Mouse (Mus musculus): ENCODE measurements around the gene Lrrc1. TPM values are rescaled to one million over a fixed set of nuclear protein-coding genes. Genes with fewer than 3 reads are reported as not detected.

The Lrrc1 gene
- polyA plus RNA-seq, 1 experiment from 2014 or later: 9.4 TPM

GRCm38 (mm10) chr9:77408053-77408603 is 136.5 kb downstream of the Lrrc1 start:
- H3K9ac ChIP-seq (replicated peaks): no peak overlapping the region
- ATAC-seq (replicated peaks): no peak
- H3K27me3 ChIP-seq: no peaks in the 10 kb centered on the region
- H3K4me3 ChIP-seq: no peak overlapping the region
- 35% methylated on average over 6 of the region's 6 CpGs for WGBS
- no peaks in the 10 kb centered on the region for H3K9me3 ChIP-seq
- no peak overlapping the region for H3K27ac ChIP-seq (replicated peaks)
- H3K4me1 ChIP-seq: no peaks in the 10 kb centered on the region
- no peak overlapping the region for H3K4me2 ChIP-seq (replicated peaks)
- no peaks in the 10 kb centered on the region for H3K36me3 ChIP-seq

GRCm38 (mm10) chr9:77406906-77407305 is 137.8 kb downstream of the Lrrc1 start:
- Histone ChIP-seq H3K27ac (replicated peaks) (no peak overlapping the region), H3K4me2 (replicated peaks) (no peak overlapping the region), H3K9ac (replicated peaks) (no peak overlapping the region), H3K27me3 (no peaks in the 10 kb centered on the region), H3K36me3 (no peaks in the 10 kb centered on the region), H3K4me1 (no peaks in the 10 kb centered on the region), H3K9me3 (no peaks in the 10 kb centered on the region), H3K4me3 (no peak overlapping the region)
- no peak for ATAC-seq (replicated peaks)
- WGBS: 59% methylated on average over 7 of the region's 7 CpGs

GRCm38 (mm10) chr9:77404458-77404857 is 140.2 kb downstream of the Lrrc1 start:
- Histone ChIP-seq H3K4me1 (no peaks in the 10 kb centered on the region), H3K36me3 (no peaks in the 10 kb centered on the region), H3K4me2 (replicated peaks) (no peak overlapping the region), H3K9me3 (no peaks in the 10 kb centered on the region), H3K4me3 (no peak overlapping the region), H3K27me3 (no peaks in the 10 kb centered on the region), H3K9ac (replicated peaks) (no peak overlapping the region), H3K27ac (replicated peaks) (no peak overlapping the region)
- no peak for ATAC-seq (replicated peaks)
- 80% methylated on average over 4 of the region's 4 CpGs for WGBS

GRCm38 (mm10) chr9:77403961-77404360 is 140.7 kb downstream of the Lrrc1 start:
- H3K4me2 ChIP-seq (replicated peaks): no peak overlapping the region
- H3K4me1 ChIP-seq: no peaks in the 10 kb centered on the region
- H3K27me3 ChIP-seq: no peaks in the 10 kb centered on the region
- no peaks in the 10 kb centered on the region for H3K36me3 ChIP-seq
- H3K27ac ChIP-seq (replicated peaks): no peak overlapping the region
- WGBS: 91% methylated on average over 6 of the region's 6 CpGs
- H3K9ac ChIP-seq (replicated peaks): no peak overlapping the region
- ATAC-seq (replicated peaks): no peak
- no peaks in the 10 kb centered on the region for H3K9me3 ChIP-seq
- no peak overlapping the region for H3K4me3 ChIP-seq

GRCm38 (mm10) chr9:77402971-77403370 is 141.7 kb downstream of the Lrrc1 start:
- Histone ChIP-seq H3K4me3 (no peak overlapping the region), H3K36me3 (no peaks in the 10 kb centered on the region), H3K9ac (replicated peaks) (no peak overlapping the region), H3K4me1 (no peaks in the 10 kb centered on the region), H3K4me2 (replicated peaks) (no peak overlapping the region), H3K9me3 (no peaks in the 10 kb centered on the region), H3K27me3 (no peaks in the 10 kb centered on the region), H3K27ac (replicated peaks) (no peak overlapping the region)
- 86% methylated on average over 1 of the region's 1 CpGs for WGBS
- no peak for ATAC-seq (replicated peaks)

- Histone ChIP-seq H3K27ac (replicated peaks) (no peak overlapping the region), H3K4me1 (no peaks in the 10 kb centered on the region), H3K27me3 (no peaks in the 10 kb centered on the region), H3K9me3 (no peaks in the 10 kb centered on the region), H3K9ac (replicated peaks) (no peak overlapping the region), H3K36me3 (no peaks in the 10 kb centered on the region), H3K4me2 (replicated peaks) (no peak overlapping the region), H3K4me3 (no peak overlapping the region)
- no peak for ATAC-seq (replicated peaks)
- WGBS: 95% methylated on average over 5 of the region's 5 CpGs
Measured at GRCm38 (mm10) chr9:77399801-77400200, 144.9 kb downstream of the Lrrc1 start.

- no peaks in the 10 kb centered on the region for H3K4me1 ChIP-seq
- H3K27me3 ChIP-seq: no peaks in the 10 kb centered on the region
- no peaks in the 10 kb centered on the region for H3K9me3 ChIP-seq
- H3K27ac ChIP-seq (replicated peaks): no peak overlapping the region
- no peak overlapping the region for H3K4me3 ChIP-seq
- no peak for ATAC-seq (replicated peaks)
- WGBS: 31% methylated on average over 13 of the region's 13 CpGs
- H3K9ac ChIP-seq (replicated peaks): no peak overlapping the region
- H3K36me3 ChIP-seq: no peaks in the 10 kb centered on the region
- H3K4me2 ChIP-seq (replicated peaks): no peak overlapping the region
Measured at GRCm38 (mm10) chr9:77398856-77399631, 145.6 kb downstream of the Lrrc1 start.

GRCm38 (mm10) chr9:77397027-77397426 is 147.6 kb downstream of the Lrrc1 start:
- H3K9me3 ChIP-seq: no peaks in the 10 kb centered on the region
- no peaks in the 10 kb centered on the region for H3K27me3 ChIP-seq
- H3K4me3 ChIP-seq: no peak overlapping the region
- ATAC-seq (replicated peaks): no peak
- WGBS: 78% methylated on average over 4 of the region's 4 CpGs
- no peak overlapping the region for H3K4me2 ChIP-seq (replicated peaks)
- no peak overlapping the region for H3K9ac ChIP-seq (replicated peaks)
- H3K27ac ChIP-seq (replicated peaks): no peak overlapping the region
- no peaks in the 10 kb centered on the region for H3K4me1 ChIP-seq
- no peaks in the 10 kb centered on the region for H3K36me3 ChIP-seq

GRCm38 (mm10) chr9:77391248-77391647 is 153.4 kb downstream of the Lrrc1 start:
- no peak overlapping the region for H3K27ac ChIP-seq (replicated peaks)
- H3K4me1 ChIP-seq: no peaks in the 10 kb centered on the region
- no peak for ATAC-seq (replicated peaks)
- 91% methylated on average over 10 of the region's 10 CpGs for WGBS
- H3K9ac ChIP-seq (replicated peaks): no peak overlapping the region
- no peaks in the 10 kb centered on the region for H3K27me3 ChIP-seq
- no peaks in the 10 kb centered on the region for H3K36me3 ChIP-seq
- H3K4me2 ChIP-seq (replicated peaks): no peak overlapping the region
- H3K9me3 ChIP-seq: no peaks in the 10 kb centered on the region
- H3K4me3 ChIP-seq: no peak overlapping the region

- no peaks in the 10 kb centered on the region for H3K9me3 ChIP-seq
- no peak overlapping the region for H3K27ac ChIP-seq (replicated peaks)
- H3K4me2 ChIP-seq (replicated peaks): no peak overlapping the region
- ATAC-seq (replicated peaks): no peak
- 94% methylated on average over 8 of the region's 8 CpGs for WGBS
- H3K9ac ChIP-seq (replicated peaks): no peak overlapping the region
- no peaks in the 10 kb centered on the region for H3K27me3 ChIP-seq
- no peaks in the 10 kb centered on the region for H3K4me1 ChIP-seq
- no peak overlapping the region for H3K4me3 ChIP-seq
- no peaks in the 10 kb centered on the region for H3K36me3 ChIP-seq
Measured at GRCm38 (mm10) chr9:77388956-77389355, 155.7 kb downstream of the Lrrc1 start.

GRCm38 (mm10) chr9:77386751-77387150 is 157.9 kb downstream of the Lrrc1 start:
- Histone ChIP-seq H3K4me1 (no peaks in the 10 kb centered on the region), H3K4me3 (no peak overlapping the region), H3K9me3 (no peaks in the 10 kb centered on the region), H3K27me3 (no peaks in the 10 kb centered on the region), H3K9ac (replicated peaks) (no peak overlapping the region), H3K36me3 (no peaks in the 10 kb centered on the region), H3K27ac (replicated peaks) (no peak overlapping the region), H3K4me2 (replicated peaks) (no peak overlapping the region)
- WGBS: 48% methylated on average over 1 of the region's 1 CpGs
- ATAC-seq (replicated peaks): no peak

- no peak for ATAC-seq (replicated peaks)
- no peaks in the 10 kb centered on the region for H3K36me3 ChIP-seq
- no peak overlapping the region for H3K27ac ChIP-seq (replicated peaks)
- no peaks in the 10 kb centered on the region for H3K4me1 ChIP-seq
- H3K9me3 ChIP-seq: no peaks in the 10 kb centered on the region
- 81% methylated on average over 12 of the region's 12 CpGs for WGBS
- no peaks in the 10 kb centered on the region for H3K27me3 ChIP-seq
- no peak overlapping the region for H3K9ac ChIP-seq (replicated peaks)
- no peak overlapping the region for H3K4me3 ChIP-seq
- H3K4me2 ChIP-seq (replicated peaks): no peak overlapping the region
Measured at GRCm38 (mm10) chr9:77385611-77386010, 159.1 kb downstream of the Lrrc1 start.

- Histone ChIP-seq H3K4me3 (no peak overlapping the region), H3K36me3 (no peaks in the 10 kb centered on the region), H3K27me3 (no peaks in the 10 kb centered on the region), H3K27ac (replicated peaks) (no peak overlapping the region), H3K4me2 (replicated peaks) (no peak overlapping the region), H3K9ac (replicated peaks) (no peak overlapping the region), H3K4me1 (no peaks in the 10 kb centered on the region), H3K9me3 (no peaks in the 10 kb centered on the region)
- no peak for ATAC-seq (replicated peaks)
- 85% methylated on average over 9 of the region's 9 CpGs for WGBS
Measured at GRCm38 (mm10) chr9:77384651-77385050, 160.0 kb downstream of the Lrrc1 start.
